Mouse (Mus musculus) ovary, postnatal 36 days (tissue): ENCODE data around the gene Tenm2.

Source experiments
- DNase-seq: peaks from one replicate; pipeline ENCODE4 v3.0.0; 2022; ENCODE audit warnings: low spot score, mixed read lengths

Gene Tenm2

GRCm38 (mm10) chr11:36214589-36214988 lies 1021.2 kb downstream of the Tenm2 start:
- DNase-seq, result no peak

DNA sequence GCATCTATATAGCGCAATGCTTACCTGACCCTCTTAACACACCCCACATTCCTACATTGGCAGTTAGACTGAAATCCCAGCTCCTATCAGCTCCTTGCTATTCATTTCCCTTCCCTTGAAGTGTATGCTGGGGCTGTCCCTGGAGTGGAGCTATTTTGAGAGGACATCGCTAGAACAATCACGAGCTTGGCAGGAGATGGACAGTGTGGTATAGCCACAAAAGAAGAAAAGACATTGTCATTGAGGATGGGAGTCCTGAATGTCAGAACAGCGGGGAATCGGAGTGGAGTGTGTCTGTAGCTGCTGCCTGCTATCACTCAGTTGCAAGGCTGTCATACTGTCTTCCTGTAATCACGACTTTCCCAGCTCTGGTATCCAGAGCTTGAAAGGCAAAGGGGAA lies 1031.4 kb downstream of the Tenm2 start:
- no peak for DNase-seq

- no peak for DNase-seq
Observed at GRCm38 (mm10) chr11:36203896-36204295, 1031.9 kb downstream of the Tenm2 start.

GRCm38 (mm10) chr11:36194348-36194747 lies 1041.4 kb downstream of the Tenm2 start:
- no peak for DNase-seq

- DNase-seq, result no peak
Observed at GRCm38 (mm10) chr11:36176106-36176505, 1059.7 kb downstream of the Tenm2 start.

- no peak for DNase-seq
Observed at GRCm38 (mm10) chr11:36173076-36173690, 1062.6 kb downstream of the Tenm2 start.

DNA sequence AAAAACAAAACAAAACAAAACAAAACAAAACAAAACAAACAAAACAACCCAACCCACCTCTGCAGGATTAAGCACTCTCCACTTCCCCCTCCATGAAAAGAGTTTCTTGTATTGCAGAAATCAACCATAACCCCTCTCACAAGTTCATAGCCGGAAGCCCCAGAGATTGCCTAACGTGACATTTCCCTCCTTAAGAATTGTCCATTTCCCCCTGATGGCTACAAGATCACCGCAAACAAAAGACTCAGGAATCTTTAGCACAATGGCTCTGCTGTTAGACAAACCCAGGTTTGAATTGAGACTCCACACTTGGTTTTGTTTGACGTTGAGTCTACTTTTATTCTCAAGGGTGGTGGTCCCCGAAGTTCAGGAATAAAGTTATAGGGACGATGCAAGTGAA lies 1063.2 kb downstream of the Tenm2 start:
- no peak for DNase-seq

DNA sequence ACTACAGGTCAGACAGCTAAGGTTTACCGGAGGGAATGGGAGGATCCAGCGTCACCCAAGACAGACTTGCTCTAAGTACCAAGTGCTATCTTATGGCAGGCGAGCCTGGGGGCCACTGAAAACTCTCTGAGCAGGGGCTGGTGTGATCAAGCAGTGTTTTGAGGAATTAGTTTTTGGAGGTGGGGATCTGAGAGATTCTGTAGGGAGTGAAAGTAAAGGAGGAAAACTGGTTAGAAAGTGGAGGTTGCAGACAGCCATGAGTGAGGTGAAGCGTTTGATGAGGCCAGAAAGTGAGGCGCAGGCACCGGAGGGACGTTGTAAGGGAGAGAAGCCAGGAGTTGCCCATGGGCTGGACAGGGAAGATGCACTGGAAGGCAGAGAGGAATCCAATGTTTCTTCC lies 1063.8 kb downstream of the Tenm2 start:
- no peak for DNase-seq

- no peak for DNase-seq
Observed at GRCm38 (mm10) chr11:36171221-36171620, 1064.5 kb downstream of the Tenm2 start.

DNA sequence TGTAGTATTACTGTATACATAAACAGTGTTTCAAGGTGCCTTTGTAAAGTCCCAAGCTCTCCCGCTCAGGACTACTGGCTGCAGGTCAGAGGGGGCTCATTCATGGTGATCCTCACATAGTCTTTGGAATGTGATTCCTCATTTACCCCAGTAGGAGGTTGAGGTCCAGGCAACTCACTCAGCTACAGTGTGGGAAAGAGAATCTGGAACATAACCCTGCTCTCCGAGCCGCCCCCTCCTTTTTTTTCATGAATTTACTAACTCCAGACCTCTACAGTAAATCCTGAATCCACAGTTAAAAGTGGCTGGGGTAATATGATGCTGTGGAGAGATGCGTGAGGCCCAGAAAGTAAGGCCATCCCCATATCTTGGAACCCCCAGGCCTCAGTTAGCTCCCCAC lies 1066.0 kb downstream of the Tenm2 start:
- no peak for DNase-seq

DNA sequence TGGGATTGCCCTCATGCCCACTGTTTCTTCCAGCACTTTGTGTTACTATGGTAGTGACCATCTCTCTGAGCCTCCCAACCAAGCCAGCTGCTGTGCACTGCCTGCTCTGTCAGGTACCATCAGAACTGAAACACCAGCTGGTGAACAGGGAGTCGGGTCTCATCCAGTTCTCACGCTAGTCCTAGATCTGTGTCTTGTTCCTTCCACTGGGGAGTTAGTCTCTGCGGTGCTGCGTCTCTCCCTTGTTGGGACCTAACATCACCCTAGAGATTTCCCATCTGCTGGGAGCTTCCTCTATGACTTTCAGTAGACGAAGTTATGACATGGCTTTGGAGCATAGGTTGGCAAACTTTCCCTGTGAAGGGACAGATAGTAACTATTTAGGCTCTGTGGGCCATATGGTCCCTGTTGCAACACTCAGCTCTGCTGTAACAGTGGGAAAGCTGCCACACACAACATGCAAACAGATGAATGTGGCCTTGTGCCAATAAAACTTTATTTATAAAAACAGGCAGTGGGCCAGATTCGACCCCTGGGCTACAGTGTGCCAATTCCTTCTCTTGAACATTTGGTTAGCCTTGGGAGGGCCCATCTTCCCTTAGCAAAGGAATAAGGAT lies 1066.7 kb downstream of the Tenm2 start:
- DNase-seq, result no peak

- no peak for DNase-seq
Observed at GRCm38 (mm10) chr11:36167766-36168318, 1067.9 kb downstream of the Tenm2 start.

DNA sequence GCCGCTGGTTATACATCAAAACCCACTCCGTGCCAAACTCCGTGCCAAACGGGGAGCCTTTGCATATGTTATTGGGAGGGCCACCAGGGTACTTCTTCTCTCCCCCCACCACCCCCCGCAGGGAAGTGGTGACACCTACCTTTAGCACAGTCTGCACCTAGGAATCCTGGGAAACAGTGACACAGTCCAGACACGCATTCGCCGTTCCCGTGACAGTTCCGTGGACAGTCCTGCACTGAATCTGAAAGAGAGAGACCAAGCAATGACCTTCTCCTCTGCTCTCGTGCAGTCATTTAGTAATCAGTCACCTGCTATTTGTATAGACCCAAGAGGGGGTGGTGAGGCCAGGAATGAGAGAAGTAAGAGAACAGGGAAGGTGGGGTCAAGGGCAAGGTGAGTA lies 1072.2 kb downstream of the Tenm2 start:
- no peak for DNase-seq

GRCm38 (mm10) chr11:36161765-36162321 lies 1073.9 kb downstream of the Tenm2 start:
- no peak for DNase-seq

GRCm38 (mm10) chr11:36153450-36153849 lies 1082.3 kb downstream of the Tenm2 start:
- DNase-seq, result no peak

DNA sequence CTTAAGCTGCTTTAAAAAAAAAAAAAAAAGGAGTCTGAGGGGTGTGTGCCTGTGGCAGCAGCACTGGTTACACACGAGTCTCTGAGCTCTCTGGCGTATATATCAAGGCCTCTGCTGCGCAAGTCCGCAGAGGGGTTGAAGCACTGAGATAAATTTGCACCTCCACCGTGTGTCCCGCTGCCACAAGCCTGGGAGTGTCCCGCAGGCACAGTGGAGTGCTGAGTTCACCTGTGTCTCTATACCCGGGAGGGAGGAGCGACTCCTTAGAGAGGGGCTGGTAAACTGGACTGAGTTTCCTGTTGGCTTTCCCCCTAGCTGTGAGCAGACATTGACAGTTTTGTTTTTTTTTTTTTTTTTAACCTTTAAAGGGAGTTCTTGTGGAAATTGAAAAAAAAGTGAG lies 1082.8 kb downstream of the Tenm2 start:
- no peak for DNase-seq

GRCm38 (mm10) chr11:36152226-36152625 lies 1083.5 kb downstream of the Tenm2 start:
- DNase-seq, result no peak

DNA sequence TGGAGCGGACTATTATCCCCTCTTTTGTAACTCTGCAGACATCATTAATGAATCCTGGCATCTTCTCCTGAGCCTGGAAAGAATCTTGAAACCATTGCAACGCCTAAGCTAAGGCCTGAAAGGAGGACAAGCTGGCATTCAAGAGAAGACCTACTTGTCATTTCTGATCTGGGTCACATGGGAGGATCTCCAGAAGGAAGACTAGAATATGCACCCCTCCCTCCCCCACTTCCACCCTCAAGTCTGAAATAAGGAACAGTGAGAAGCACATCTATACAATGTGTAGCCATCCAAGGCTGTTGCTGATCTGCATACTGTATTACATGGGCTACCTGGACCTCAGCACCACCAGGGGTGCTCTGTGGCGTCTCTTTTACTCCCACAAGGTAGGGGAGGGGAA lies 1086.7 kb downstream of the Tenm2 start:
- DNase-seq, result no peak

GRCm38 (mm10) chr11:36145057-36145456 lies 1090.7 kb downstream of the Tenm2 start:
- no peak for DNase-seq

DNA sequence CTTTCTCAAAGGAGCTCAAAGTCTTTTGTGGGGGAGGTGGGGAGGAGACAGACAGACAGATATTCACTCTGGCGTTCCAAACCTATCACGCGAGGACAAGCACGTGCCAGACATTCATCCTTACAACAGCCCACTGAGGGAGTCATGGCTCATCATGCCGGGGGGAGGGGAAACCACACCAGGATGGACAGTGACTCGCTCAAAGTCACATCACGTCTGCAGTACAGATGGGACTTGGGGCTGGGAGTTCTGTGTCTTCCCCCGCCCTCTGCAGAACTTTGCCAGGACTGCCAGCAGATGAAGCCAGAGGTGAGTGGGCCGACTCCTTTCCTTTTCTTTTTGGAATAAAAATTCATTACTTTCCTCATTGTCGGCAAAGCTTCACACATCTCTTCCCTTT lies 1095.4 kb downstream of the Tenm2 start:
- no peak for DNase-seq

DNA sequence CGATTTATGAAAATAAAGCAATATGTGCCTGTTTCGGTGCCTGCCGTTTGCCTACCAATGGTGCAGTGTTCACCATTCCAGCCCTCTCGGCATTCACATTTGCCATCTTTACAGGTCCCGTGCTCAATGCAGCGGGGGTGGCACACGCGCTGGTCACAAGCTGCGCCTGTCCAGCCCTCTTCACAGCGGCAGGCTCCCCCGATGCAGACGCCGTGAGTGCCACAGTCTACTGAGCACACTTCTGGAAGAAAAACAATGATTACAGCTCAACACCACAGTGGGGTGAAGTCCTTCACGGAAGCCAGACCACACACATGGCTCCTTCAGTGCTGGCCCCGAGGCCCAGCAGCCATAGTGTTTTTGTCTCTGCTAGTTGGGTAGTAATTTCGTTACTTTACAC lies 1096.2 kb downstream of the Tenm2 start:
- no peak for DNase-seq

DNA sequence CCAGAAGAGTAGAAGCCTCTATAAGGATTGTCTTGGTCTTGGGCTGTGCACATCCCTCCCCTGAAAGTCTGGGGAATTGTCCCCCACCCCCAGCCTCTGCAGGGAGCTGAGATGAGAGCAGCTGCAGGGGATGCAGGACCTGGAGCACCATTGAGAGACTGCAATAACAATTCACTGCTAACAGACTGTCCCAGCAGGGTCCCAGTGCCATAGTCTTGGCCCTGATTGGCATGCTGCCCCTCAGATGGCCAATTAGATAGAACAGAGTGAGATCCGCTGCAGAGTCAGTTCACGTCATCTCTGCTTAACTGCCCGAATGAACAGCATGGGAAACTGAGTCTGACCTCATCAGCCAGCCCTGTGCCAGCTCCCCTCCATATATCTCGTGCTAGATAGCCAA lies 1097.9 kb downstream of the Tenm2 start:
- DNase-seq, result no peak

DNA sequence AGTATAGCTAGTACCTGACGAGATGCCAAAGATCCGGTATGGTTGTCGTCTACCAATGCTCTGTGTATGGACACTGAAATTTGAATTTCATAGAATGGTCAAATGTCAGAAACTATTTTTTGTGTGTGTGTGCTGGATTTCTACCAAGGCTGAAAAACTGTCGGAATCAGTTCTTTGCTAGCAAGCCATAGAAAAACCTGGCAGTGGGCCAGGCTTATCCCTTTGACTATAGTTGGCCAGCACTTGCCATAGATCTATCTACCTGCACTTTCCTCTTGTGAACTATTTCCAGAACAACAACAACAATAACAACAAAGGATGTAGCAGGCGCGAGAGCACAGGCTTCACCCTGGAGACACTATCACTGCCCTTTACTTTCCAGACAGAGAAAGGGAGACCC lies 1098.5 kb downstream of the Tenm2 start:
- DNase-seq, result no peak

GRCm38 (mm10) chr11:36134645-36135044 lies 1101.1 kb downstream of the Tenm2 start:
- DNase-seq, result no peak
